Mouse (Mus musculus): ENCODE measurements around the gene 5330417C22Rik.

GRCm38 (mm10) chr3:108536517-108537260 is at the start of gene 5330417C22Rik:
- TF ChIP-seq POLR2A (IDR thresholded peaks at IDR 0.05; ENCODE audit: low read depth, low read length) = no peak
- no peak for TF ChIP-seq CTCF (IDR thresholded peaks at IDR 0.05; ENCODE audit: borderline replicate concordance, insufficient read depth, low read length)
